Mouse (Mus musculus): ENCODE data around the gene Ppfia2.

Gene Ppfia2

GRCm38 (mm10) chr10:106763785-106764184 is 293.6 kb downstream of the Ppfia2 start:
- no peak for TF ChIP-seq GATA4 (IDR thresholded peaks at IDR 0.05; ENCODE audit: insufficient replicate concordance, low read length)

DNA sequence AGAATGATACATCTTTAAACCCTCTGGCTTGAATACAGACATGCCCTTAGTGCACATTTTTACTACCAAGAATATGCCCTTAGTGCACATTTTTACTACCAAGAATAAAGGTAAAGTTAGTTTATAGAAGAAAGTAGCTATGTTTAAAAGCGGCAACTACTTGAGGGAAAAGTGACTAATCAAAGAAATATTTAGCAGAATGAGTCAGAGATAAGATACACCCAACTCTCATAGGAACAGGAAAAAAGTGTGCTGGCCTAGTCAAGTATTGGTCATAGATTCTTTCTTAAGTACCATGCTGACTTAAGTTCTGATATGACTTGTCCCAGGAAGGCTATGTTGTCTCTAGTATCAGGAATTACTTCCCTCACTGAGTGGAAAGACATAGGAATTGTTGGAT is 305.4 kb downstream of the Ppfia2 start:
- no peak for TF ChIP-seq GATA4 (IDR thresholded peaks at IDR 0.05; ENCODE audit: insufficient replicate concordance, low read length)

GRCm38 (mm10) chr10:106815447-106815846 is 345.3 kb downstream of the Ppfia2 start:
- TF ChIP-seq GATA4 (IDR thresholded peaks at IDR 0.05; ENCODE audit: insufficient replicate concordance, low read length): no peak

- TF ChIP-seq GATA4 (IDR thresholded peaks at IDR 0.05; ENCODE audit: insufficient replicate concordance, low read length): no peak
Measured at GRCm38 (mm10) chr10:106818381-106818780, 348.2 kb downstream of the Ppfia2 start.

- no peak for TF ChIP-seq GATA4 (IDR thresholded peaks at IDR 0.05; ENCODE audit: insufficient replicate concordance, low read length)
Measured at GRCm38 (mm10) chr10:106824215-106824614, 354.1 kb downstream of the Ppfia2 start.

- no peak for TF ChIP-seq GATA4 (IDR thresholded peaks at IDR 0.05; ENCODE audit: insufficient replicate concordance, low read length)
Measured at GRCm38 (mm10) chr10:106838476-106838875, 368.3 kb downstream of the Ppfia2 start.

- no peak for TF ChIP-seq GATA4 (IDR thresholded peaks at IDR 0.05; ENCODE audit: insufficient replicate concordance, low read length)
Measured at GRCm38 (mm10) chr10:106858106-106858505, 388.0 kb downstream of the Ppfia2 start.

GRCm38 (mm10) chr10:106870233-106870632 is 400.1 kb downstream of the Ppfia2 start:
- TF ChIP-seq GATA4 (IDR thresholded peaks at IDR 0.05; ENCODE audit: insufficient replicate concordance, low read length): no peak

DNA sequence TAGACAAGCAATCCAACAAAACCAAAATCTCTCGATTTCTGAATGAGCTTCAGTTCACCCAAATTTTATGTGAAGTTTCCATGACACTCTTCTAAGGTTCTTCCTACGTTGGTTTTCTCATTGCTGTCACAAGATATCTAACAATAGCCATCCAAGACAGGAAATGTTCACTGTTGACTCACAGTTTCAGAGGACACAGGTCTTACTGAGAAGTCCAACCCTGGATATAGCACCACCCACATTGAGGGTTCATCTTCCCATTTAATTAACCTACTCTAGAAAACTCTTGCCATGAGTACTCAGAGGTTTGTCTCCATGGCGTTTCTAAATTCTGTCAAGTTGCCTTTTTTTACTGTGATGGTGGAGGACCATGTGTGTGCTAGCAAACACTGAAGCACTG is 401.7 kb downstream of the Ppfia2 start:
- no peak for TF ChIP-seq GATA4 (IDR thresholded peaks at IDR 0.05; ENCODE audit: insufficient replicate concordance, low read length)

- TF ChIP-seq GATA4 (IDR thresholded peaks at IDR 0.05; ENCODE audit: insufficient replicate concordance, low read length): no peak
Measured at GRCm38 (mm10) chr10:106872714-106873113, 402.6 kb downstream of the Ppfia2 start.

DNA sequence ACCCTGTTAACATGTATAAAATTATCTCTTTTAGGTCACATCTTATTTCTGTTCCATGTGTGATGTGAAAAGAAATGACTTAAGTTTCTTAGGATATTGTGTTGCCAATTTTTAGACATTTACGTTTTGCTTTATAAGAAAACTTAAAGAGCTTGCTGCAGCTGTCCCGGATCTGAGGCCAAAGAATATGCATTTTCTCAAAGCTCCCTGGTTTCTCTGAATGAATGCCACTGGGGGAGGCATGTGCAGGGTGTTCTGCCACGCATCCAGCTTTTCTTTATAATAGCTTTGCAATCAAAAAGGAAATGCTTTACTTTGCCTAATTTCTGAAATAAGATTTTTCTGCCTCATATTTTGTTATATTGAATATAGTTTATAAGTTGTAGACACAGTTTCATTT is 411.2 kb downstream of the Ppfia2 start:
- TF ChIP-seq GATA4 (IDR thresholded peaks at IDR 0.05; ENCODE audit: insufficient replicate concordance, low read length): no peak

DNA sequence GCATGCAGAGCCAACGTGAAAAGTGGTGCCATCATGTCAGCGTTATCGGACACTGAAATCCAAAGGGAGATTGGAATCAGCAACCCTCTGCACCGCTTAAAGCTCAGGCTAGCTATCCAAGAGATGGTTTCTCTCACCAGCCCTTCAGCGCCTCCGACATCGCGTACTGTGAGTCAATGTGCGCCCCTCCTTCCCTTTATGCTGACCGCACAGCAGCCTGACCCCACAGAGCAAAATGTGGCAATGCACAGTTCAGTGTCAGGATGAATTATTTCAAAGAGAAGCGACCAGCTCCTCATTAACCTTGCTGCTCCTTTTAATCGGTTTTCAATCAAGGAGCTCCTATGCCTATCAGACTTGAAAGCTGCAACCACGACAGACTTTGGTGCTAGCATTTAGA is 426.2 kb downstream of the Ppfia2 start:
- no peak for TF ChIP-seq GATA4 (IDR thresholded peaks at IDR 0.05; ENCODE audit: insufficient replicate concordance, low read length)

GRCm38 (mm10) chr10:106910108-106910507 is 440.0 kb downstream of the Ppfia2 start:
- TF ChIP-seq GATA4 (IDR thresholded peaks at IDR 0.05; ENCODE audit: insufficient replicate concordance, low read length): no peak

- TF ChIP-seq GATA4 (IDR thresholded peaks at IDR 0.05; ENCODE audit: insufficient replicate concordance, low read length): no peak
Measured at GRCm38 (mm10) chr10:106913032-106913431, 442.9 kb downstream of the Ppfia2 start.

GRCm38 (mm10) chr10:106914275-106914674 is 444.1 kb downstream of the Ppfia2 start:
- TF ChIP-seq GATA4 (IDR thresholded peaks at IDR 0.05; ENCODE audit: insufficient replicate concordance, low read length): no peak

DNA sequence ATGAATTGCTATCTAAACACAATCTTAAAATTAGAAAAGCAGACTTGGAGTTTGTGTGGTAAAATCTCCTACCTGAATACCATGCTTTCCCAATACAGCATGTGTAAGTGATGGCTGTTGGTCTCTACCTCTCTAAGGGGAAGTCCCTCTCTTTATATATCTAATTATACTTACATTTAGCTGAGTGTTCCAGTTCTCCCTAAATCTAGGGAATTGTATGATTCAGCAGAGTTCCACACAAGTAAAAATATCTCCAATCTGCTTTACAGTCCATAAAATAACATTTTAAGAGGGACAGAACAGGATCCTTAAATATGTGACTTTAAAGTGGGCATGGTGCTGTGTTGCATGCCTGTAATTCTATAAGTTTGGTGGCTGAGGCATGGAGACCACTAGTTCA is 444.7 kb downstream of the Ppfia2 start:
- no peak for TF ChIP-seq GATA4 (IDR thresholded peaks at IDR 0.05; ENCODE audit: insufficient replicate concordance, low read length)

DNA sequence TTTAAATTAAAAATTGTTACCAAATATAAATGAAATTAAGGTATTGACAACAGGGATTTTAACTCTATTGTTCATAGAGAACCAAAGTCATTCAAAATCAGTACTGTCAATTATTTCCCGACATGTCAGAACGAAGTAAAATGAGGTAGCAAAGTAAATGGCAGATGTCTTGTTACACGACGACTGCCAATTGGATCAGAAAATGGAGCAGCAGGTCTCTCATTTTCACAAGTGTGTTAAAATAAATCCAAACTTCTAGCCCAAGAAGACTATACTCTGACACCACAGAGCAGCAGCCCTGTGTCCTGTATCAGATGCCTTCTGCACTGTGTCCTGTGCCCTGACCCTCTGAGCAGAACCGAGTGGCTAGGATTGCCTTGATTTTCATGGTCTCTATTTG is 454.2 kb downstream of the Ppfia2 start:
- TF ChIP-seq GATA4 (IDR thresholded peaks at IDR 0.05; ENCODE audit: insufficient replicate concordance, low read length): no peak

GRCm38 (mm10) chr10:106924798-106925197 is 454.7 kb downstream of the Ppfia2 start:
- no peak for TF ChIP-seq GATA4 (IDR thresholded peaks at IDR 0.05; ENCODE audit: insufficient replicate concordance, low read length)

Data from liver, adult (tissue).